Mouse (Mus musculus): ENCODE measurements around the gene Socs7.

Socs7 gene

DNA sequence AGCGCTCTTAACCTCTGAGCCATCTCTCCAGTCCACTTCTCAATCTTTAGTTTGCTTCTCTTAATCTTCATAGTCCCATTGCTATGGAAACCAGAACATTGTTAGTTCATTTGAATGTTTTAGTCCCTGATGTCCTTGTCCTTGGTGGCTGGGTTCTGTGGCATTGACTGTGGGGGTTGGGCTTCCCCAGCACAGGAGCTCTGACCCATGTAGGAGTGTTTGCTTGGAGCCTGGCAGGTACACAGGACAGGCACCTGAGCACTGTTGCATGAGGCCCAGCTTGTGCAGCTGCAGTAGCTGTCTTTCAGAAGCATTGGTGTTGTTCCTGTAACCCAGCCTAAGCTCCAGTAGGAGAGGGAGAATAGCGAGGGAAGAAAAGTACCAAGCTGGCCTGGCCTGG, 25.5 kb downstream of the Socs7 start:
- no peak for DNase-seq (ENCODE audit: low read depth, low spot score)

DNA sequence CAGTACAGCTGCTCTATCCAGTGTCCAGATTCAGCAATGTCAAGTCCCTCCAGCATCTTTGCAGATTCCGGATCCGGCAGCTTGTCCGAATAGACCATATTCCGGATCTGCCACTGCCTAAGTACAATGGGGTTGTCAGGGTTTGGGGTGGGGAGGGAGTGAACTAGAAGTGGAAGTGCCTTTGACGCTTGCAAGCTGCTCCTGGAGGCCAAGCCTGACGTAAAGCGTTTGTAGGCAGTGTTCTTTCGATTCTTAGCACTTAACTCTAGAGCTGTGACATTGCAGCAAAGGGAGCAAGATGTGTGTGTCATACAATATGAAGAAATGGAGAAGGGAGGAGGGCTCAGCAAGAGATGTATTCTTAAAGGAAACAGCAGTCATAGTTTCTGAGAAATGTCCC, 26.8 kb downstream of the Socs7 start:
- no peak for DNase-seq (ENCODE audit: low read depth, low spot score)

DNA sequence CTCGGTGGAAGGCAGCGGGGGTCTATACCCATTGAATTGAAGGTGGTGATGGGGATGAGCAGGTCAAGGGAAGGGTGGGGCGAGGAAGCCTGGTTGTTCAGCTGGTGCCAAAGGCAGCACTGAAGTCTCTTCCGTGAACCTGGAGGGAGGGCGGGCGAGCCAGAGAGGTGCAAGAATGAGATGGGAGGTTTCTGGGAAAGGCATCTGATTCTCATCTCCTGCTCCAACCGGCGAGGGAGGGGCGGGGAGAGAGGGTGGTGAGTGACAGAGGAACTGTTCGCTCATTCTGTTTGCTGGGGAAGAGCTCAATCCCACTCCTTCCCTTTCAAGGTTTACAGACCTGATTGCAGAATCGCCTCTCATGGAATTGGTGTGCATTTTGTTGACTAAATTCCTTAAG, 31.3 kb downstream of the Socs7 start:
- DNase-seq (ENCODE audit: low read depth, low spot score): no peak

DNA sequence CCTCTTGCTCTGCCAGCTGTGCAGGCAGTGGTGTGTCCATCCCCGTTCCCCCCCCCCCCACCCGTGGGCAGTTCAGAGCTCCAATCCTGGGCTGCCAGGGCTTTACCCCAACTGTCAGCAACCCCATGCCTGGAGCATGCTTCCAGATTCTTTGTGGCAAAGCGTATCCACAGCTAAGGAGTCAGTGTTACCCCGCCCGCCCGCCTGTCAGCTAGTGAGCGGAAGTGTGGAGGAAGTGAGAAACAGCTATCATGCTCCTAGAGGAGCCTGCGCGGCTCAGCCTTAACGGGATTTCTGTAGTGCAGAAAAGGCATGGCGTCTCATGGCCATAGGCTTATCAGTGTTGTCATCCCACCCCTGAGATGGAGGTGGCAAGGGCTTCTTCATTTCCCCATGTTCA, 31.8 kb downstream of the Socs7 start:
- DNase-seq (ENCODE audit: low read depth, low spot score): no peak

DNA sequence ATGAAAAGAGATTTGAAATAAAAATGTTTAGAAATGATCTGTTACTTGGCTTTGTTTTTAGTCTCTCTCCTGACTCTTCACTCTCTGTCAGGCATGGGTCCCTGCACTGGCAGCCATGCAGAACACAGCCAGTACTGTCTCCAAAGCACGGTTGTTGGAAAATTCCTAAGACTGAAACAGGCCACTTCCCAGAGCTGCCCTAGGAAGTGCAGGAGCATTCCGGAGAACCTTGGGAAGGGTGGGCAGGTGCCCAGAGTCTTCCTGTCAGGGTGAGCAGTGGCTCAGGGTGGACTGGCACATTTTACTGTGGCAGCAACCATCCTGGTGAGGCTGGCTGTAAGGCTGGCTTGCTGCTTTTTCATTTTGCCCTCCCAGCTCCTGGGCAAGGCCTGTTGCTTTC, 36.2 kb downstream of the Socs7 start:
- no peak for DNase-seq (ENCODE audit: low read depth, low spot score)

DNA sequence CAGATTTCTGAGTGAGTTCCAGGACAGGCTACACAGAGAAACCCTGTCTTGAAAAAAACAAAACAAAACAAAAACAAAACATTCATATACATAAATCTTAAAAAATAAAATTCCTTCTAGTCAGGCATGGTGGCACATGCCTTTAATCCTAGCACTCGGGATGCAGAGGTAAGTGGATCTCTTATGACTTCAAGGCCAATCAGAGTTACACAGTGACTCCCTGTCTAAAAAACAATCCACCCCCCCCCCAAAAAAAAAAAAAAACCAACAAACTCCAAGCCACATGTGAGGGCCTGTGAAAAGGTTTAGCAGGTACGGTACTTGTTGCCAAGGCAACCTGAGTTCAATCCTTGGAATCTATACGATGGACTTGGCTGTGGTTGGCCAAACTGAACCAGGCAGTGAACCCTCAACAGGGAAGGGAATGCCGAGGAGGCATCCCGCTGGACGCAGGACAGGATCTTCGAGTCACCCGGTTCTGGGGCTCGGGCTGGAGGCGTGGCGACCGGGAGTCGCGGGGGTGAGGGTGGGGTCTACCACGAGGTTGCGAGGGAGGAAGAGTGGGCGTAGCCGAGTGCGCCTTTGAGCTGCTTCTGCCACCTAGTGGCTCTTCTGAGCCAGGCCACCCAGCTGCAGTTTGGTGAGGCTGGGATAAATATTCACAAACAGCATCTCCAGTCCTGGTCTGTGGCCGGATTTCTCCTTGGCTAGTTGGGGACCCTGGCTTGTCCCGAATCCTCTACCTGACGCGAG, 37.8 kb downstream of the Socs7 start:
- DNase-seq (ENCODE audit: low read depth, low spot score): peak; percentile 90

DNA sequence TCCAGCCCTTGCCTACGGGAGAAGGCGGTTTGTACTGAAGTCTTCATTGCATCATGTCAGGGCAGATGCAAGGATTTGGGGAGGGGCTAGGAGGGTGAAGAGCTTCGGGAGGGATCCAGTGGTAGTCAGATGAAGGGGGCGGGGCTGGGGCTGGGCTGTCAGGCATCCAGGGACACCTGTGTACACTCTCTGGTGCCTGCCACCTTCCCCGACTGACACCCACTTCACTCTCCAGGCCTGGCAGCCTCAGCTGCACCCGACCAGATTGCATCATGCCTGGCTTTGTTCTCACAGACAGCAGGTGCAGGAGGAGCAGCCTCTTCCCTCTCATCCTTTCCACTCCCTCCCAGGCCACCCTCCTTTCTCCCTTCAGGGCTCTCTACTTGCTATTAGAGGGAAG, 38.7 kb downstream of the Socs7 start:
- peak; percentile 56 for DNase-seq (ENCODE audit: low read depth, low spot score)

DNA sequence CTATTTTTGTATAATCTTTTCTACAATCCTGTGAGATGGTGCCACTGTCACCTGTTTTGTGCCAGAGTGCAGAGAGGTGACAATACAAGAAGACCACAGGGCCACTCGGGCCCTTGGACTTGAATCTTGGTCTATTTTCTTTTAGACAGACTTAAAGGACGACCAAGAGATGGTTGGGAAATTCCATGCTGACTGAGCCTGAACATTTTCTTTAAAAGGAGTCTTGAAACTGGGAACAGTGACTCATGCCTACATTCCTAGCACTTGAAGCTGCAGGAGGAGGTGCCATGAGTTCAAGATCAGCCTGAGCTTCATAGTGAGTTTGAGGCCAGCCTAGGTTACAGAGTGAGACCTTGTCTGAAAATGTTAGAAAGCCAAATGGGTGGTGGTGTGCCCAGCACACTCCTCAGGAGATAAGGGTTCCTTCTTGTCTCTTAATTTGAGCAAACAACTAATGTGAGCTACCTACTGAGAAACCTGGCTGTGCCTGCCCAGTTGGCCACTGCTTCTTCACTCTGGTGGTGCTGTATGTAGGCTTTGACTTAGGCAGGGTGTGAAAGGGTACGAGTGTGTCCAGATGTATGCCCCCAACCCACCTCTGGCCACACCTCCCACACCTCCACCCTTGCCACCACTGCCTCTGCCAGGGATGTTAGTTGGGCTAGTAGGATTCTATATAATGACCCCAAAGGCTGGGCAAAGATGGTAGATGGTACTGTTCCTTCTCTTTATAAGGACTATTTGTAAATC, 39.5 kb downstream of the Socs7 start:
- DNase-seq (ENCODE audit: low read depth, low spot score): peak; percentile 75

DNA sequence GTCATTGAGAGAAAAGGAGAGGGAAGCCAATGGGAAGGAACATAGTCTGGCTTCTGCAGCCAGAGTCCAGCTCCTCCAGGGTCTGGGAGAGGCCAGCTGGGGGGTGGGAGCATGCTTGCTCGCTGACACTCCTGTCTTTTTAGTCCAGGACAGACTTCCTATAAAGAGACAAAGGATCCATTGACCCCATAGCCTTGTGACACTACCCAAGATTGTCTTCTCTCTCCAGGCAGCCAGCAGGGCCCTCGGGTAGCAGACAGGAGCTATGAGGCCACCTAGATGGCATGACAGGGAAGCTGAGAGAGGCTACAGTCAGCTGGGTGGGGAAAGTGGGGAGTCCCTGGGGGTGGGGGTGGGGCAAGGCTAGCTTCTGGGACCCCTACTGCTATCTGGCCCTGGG, 40.4 kb downstream of the Socs7 start:
- no peak for DNase-seq (ENCODE audit: low read depth, low spot score)

DNA sequence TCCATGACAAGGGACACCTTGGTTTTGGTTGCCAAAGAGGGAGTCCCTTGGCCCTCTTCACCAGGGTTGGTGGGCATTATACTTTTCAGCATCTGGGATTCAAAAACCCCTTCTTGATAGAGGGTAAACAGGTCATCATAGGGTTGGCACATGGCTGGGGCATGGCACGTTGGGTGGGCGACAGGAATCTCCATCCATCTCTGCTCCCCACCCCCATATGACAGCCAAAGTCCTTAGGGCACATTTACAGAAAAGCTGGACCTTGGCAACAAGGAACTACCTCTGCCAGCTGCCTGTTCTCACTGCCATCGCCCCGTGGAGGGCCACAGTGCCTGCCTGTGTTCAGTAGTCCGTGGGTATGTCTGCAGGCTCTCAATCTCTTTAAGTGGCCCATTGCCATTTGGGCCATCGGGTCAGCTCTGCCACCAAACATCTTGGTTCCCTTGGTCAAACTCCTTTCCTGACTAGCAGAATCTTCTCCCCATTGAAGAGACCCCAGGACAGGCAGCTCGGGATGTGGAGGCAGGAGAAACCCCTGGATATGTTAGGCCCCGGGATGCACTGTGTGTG, 41.3 kb downstream of the Socs7 start:
- no peak for DNase-seq (ENCODE audit: low read depth, low spot score)

DNA sequence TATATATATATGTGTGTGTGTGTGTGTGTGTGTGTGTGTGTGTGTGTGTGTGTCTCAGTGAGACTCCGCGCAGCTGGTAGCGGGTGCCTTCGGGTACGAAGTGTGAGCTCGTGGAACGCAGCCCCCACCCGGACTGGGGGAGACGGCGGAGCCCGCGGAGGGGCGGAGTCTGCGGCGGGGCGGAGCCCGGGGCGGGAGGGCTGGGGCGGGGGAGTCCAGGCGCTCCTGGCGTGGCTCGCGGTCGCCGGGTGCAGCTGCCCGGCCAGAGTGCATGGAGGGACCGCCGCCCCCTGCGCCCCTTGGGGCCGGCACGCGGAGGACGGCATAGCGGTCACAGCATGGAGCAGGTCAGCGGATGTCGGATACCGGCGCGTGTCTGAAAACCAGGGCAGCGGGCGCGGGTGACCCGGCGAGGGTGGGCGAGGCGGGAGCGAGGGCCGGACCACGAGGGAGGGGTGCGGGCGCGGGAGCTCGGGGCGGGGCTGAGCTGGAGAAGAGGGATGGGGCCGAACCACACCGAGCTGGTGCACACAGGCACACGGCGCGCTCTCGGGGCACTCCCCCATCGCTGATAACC, 41.9 kb downstream of the Socs7 start:
- DNase-seq (ENCODE audit: low read depth, low spot score): no peak

DNA sequence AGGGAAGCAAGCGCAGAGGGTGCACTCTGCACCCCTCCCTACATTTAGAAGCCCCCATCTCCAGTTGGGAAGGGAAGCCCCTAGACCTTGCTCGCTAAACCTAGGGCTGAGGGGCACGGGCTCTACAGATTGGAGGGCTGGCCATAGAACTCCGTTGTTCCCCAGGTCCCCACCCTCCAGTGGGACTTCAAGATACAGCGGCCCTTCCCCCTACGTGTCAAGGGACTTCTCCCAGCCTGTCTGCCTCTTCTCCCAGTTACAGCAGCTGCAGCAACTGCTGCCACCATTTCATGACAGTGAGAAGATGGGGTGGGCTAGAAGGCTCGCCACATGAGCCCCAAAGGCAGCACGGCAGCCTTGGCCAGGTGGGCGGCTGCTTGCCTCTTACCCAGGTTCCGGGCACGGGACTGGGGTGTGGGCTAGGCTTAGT, 42.4 kb downstream of the Socs7 start:
- DNase-seq (ENCODE audit: low read depth, low spot score): no peak

DNA sequence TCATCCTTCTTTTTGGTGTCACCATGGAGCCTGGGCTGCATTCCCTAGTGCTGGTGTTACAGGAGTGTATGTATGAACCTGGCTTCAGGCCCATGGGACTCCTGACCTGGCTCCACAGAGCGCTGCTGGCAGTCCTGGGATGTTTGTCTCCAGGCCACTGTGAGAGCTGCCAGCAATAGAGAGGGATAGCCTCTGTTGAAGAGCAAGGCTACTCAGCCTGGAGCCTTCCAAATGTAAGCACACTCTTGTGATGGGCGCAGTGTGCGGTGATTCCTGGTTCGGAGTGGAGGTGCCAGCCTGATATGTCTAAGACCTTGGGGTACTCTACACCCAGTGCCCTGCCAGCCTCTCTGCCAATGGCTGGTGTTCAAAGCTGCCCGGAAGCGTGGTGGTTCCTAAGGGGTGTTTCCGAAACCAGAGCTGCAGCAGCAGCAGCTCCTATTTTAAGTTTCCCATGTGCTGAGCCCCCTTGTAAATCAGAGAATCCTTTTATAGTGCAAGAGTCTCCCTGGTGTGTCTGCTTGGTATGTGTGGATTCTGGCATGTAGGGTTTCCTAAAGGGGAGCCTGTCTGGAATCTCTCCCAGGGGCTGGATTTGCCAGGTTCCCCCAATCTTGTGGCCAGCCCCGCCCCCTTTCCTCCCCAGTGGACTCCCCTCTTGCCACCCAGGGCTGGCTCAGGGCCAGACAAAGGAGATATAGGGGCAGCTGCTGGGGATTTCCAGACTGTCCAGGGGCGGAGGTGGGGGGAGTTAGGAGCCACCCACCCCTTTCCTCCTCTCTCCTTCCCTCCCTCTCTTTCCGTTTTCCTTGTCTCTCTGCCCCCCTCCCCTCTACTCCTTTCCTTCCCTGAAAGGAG, 44.0 kb downstream of the Socs7 start:
- peak; percentile 37 for DNase-seq (ENCODE audit: low read depth, low spot score)

DNA sequence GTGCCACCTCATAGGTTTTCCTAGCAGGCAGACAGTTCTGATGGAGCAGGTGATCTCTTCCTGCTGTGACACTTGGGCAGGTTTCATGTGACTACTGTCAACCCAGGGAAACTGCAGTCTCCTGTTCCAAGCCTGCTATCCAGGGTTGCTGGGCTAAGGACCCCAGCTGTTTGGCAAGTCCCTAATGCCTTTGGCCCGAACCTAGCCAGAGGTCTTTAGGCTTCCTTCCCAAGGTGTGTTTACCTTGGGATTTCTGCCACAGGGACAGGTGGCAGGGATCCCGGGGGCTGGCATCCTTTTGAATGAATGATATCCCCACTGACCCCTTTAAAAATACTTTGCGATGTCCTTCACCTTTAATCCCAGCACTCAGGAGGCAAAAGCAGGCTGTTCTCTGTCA, 45.1 kb downstream of the Socs7 start:
- DNase-seq (ENCODE audit: low read depth, low spot score): no peak

DNA sequence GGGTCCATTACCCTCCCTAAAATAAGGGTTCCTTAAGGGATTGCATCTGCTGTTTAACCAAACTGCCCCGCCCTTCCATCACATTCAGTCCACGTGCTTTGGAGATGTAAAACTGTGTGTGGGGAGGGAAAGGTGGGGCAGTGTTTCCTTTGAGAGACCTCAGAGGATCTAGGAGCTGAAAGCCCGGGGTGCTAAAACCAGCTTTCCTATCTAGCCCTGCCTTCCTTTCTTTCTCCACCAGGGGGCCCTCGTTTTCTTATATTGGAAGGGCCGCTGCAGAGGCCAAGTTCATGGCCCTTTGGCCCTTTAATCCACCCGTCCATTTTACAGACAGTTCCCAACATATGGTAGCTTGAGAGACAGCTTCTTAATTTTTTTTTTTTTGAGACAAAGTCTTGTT, 45.8 kb downstream of the Socs7 start:
- DNase-seq (ENCODE audit: low read depth, low spot score): peak; percentile 88

DNA sequence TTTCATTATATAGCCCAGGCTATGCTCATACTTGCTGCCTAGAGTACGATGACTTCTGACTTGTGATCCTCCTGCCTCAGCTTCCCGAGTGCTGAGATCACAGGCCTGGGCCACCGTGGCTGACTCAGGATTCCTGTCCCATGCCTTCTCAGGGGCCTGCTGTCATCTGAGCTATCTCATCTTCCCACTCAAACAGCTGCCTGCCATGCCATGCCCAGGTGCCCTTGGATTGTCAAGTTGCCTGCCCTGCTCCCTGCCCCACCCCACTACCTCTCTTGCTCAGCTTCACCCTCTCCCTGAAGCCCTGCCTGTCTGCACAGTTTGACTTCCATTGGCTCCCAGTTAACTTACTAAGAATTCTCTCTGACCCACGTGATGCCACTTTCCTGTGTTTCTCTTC, 48.6 kb downstream of the Socs7 start:
- no peak for DNase-seq (ENCODE audit: low read depth, low spot score)

DNA sequence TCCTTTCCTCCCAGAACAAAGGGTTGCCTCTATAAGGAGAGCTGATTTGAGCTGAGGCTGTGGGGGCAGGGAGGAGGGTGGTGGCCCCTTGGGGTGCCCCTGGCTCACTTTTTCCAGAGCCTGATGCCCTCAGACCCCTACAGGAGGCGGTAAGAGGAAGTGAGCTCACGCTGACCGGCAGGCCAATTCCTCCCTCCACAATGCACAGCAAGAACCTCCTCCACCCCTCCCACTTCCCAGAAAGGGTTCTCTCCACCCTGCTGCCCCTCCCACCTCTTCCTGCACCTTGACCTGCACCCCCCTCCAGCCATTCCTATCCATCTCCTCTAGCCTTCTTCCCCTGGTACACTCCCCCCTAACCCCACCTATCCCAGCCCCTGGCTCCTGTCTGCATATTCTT, 49.8 kb downstream of the Socs7 start:
- no peak for DNase-seq (ENCODE audit: low read depth, low spot score)

DNA sequence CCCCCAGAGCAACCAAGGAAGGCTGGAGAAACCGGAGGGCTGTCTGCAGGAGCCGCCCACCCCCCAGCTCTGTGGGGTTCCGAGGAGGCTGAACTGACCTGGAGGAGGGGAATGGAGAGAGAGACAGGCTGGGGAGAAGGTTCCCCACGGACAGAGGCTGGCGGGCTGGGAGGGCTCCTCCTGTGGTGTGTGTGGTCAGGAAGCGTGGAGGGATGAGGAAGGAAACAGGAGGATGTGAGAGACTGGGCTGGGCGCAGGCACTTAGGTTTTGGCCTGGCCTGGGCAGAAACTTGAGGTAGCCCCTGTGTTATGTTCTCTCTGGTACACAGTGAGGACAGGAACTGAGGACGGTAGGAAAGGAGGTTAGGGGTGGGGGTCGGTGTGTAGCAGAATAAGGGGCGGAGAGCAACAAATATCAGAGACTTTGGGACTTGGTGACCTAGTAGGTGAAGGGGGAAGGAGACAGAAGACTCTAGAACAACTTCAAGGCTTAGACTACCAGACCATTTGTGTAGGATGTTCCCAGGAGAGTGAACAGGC, 50.5 kb downstream of the Socs7 start:
- no peak for DNase-seq (ENCODE audit: low read depth, low spot score)

DNA sequence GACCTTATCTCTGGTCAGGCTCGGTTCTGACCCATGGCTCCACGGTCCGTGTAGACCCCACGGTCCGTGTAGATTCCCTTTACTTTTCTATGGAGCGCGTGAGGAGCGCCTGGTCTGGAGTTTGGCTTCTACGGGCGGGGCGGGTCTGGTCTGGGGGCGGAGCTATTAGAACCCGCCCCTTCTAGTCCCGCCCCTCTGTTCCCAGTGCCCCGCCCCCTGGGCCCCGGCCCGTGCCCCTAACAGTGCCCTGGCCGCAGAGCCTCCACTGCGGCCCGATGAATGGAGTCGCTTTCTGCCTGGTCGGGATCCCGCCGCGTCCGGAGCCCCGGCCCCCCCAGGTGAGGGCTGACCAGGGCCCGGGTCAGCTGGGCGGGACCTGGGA, 53.0 kb downstream of the Socs7 start, which contains the start of gene Arhgap23:
Arhgap23 (plus strand) TSS at position 204 of the 382 bp plus-strand sequence.
- DNase-seq (ENCODE audit: low read depth, low spot score): peak; percentile 73

DNA sequence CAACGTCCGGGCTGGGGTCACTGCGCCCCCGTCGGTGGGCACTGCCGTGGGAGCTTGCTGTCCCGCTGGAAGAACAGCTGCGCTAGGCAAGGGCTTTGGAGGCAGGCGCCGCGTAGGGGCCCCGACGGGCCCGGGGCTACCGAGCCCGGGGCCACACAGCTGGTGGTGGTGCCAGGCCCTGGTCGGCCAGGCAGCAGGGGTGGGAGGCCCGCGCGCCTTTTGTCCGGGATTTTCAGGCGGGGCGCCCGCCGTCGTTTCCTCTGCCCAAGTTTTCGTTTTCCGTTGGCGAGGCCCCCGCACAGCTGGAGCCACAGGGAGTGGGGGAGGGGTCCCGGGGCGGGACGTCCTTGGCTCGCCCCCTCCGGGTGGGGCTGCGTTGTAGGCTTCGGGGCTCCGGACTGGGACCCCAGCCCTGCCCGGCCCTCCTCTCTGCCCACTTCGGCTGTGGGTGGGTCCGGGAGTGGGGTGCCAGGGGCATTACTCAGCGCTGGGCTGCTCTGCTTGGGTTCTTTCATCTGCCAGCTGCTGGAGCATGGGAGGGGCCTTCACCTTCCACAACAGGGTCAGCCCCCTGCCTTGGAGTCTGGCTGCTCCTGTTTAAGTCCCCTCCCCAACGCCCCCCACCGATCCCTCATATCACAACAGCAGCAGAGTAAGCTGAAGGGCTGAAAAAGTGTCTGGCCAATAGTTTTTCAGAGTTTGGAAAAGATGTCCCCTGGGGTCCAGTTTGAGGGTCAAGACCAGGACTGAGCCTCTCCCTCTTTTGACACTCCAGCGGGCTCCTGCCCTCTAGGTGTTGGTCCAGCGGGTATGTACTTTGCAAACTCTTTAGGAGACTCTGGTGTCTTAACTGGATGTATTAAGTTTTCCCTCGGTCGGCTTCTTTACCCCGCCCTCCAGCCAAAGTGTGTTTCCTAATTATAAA, 53.6 kb downstream of the Socs7 start:
- peak; percentile 53 for DNase-seq (ENCODE audit: low read depth, low spot score)
